Mouse (Mus musculus) heart, adult 2 months (tissue): ENCODE data around the gene Guca2b.

ENCODE experiments used
- CTCF ChIP-seq: fragments of 200-600 bp; IDR thresholded peaks from 2 replicates; pipeline ENCODE4 v1.8.1; 2022; ENCODE audit warnings: antibody characterized with exemption, mild to moderate bottlenecking, moderate library complexity
- EP300 ChIP-seq: fragments of 200-500 bp; IDR thresholded peaks from 2 replicates; pipeline ENCODE4 v1.6.1; 2011; ENCODE audit warnings: low read depth, low read length, control low read depth; ENCODE audit not compliant: insufficient read depth
- POLR2A ChIP-seq: fragments of 200-500 bp; IDR thresholded peaks from 2 replicates; pipeline ENCODE4 v1.6.1; 2011; ENCODE audit warnings: mild to moderate bottlenecking, low read depth, low read length, control low read depth; ENCODE audit not compliant: insufficient read depth

GRCm38 (mm10) chr4:119682596-119682995 lies 23.8 kb upstream of the Guca2b start:
- TF ChIP-seq POLR2A (no peak), CTCF (no peak), EP300 (no peak)
